Mouse (Mus musculus): ENCODE data around the gene Fgf3. TPM values are rescaled to one million over a fixed set of nuclear protein-coding genes. Genes with fewer than 3 reads are reported as not detected.
"Not testable (repeated sequence)": the region's sequence is repeated elsewhere in the genome, so short reads cannot be mapped to it uniquely, and the experiment has no call there.

Fgf3 gene
- polyA plus RNA-seq, 1 experiment from 2014 or later, result 2.9 TPM

GRCm38 (mm10) chr7:144862712-144863111 is 24.8 kb downstream of the Fgf3 start:
- Histone ChIP-seq H3K4me3 (no peak overlapping the region), H3K9me3 (replicated peaks) (no peaks in the 10 kb centered on the region), H3K4me1 (peaks cover 25% of the 10 kb centered on the region), H3K36me3 (no peaks in the 10 kb centered on the region), H3K27me3 (ENCODE audit: low read depth, poor library complexity, severe bottlenecking) (peaks cover 99% of the 10 kb centered on the region), H3K27ac (replicated peaks) (no peak overlapping the region)
- no peak for DNase-seq (ENCODE audit: low spot score)
- 3% methylated on average over 18 of the region's 18 CpGs for WGBS

- Histone ChIP-seq H3K9me3 (replicated peaks) (no peaks in the 10 kb centered on the region), H3K4me3 (no peak overlapping the region), H3K27me3 (ENCODE audit: low read depth, poor library complexity, severe bottlenecking) (peaks cover 94% of the 10 kb centered on the region), H3K4me1 (peaks cover 25% of the 10 kb centered on the region), H3K27ac (replicated peaks) (no peak overlapping the region), H3K36me3 (no peaks in the 10 kb centered on the region)
- WGBS, result under 1% methylated on average over 11 of the region's 11 CpGs
- DNase-seq (ENCODE audit: low spot score), result peak; percentile 37
Measured at GRCm38 (mm10) chr7:144863196-144863595, 25.3 kb downstream of the Fgf3 start.

- H3K27me3 ChIP-seq (ENCODE audit: low read depth, poor library complexity, severe bottlenecking), result peaks cover 86% of the 10 kb centered on the region
- H3K9me3 ChIP-seq (replicated peaks), result no peaks in the 10 kb centered on the region
- DNase-seq (ENCODE audit: low spot score), result no peak
- no peak overlapping the region for H3K27ac ChIP-seq (replicated peaks)
- H3K4me3 ChIP-seq, result no peak overlapping the region
- H3K36me3 ChIP-seq, result no peaks in the 10 kb centered on the region
- peaks cover 25% of the 10 kb centered on the region for H3K4me1 ChIP-seq
- WGBS, result 52% methylated on average over 3 of the region's 3 CpGs
Measured at GRCm38 (mm10) chr7:144864160-144864670, 26.3 kb downstream of the Fgf3 start.

GRCm38 (mm10) chr7:144867161-144867560 is 29.3 kb downstream of the Fgf3 start:
- Histone ChIP-seq H3K36me3 (no peaks in the 10 kb centered on the region), H3K27ac (replicated peaks) (no peak overlapping the region), H3K27me3 (ENCODE audit: low read depth, poor library complexity, severe bottlenecking) (peaks cover 67% of the 10 kb centered on the region), H3K4me3 (no peak overlapping the region), H3K9me3 (replicated peaks) (no peaks in the 10 kb centered on the region), H3K4me1 (peaks cover 11% of the 10 kb centered on the region)
- no peak for DNase-seq (ENCODE audit: low spot score)
- 74% methylated on average over 4 of the region's 4 CpGs for WGBS

- no peak overlapping the region for H3K4me3 ChIP-seq
- peaks cover 62% of the 10 kb centered on the region for H3K27me3 ChIP-seq (ENCODE audit: low read depth, poor library complexity, severe bottlenecking)
- 79% methylated on average over 8 of the region's 8 CpGs for WGBS
- H3K36me3 ChIP-seq, result no peaks in the 10 kb centered on the region
- H3K4me1 ChIP-seq, result peaks cover 7% of the 10 kb centered on the region; the same call in 1 of the 2 replicates
- DNase-seq (ENCODE audit: low spot score), result no peak
- no peak overlapping the region for H3K27ac ChIP-seq (replicated peaks)
- H3K9me3 ChIP-seq (replicated peaks), result no peaks in the 10 kb centered on the region
Measured at GRCm38 (mm10) chr7:144867602-144868001, 29.7 kb downstream of the Fgf3 start.

- H3K4me3 ChIP-seq, result no peak overlapping the region
- H3K27ac ChIP-seq (replicated peaks), result 0 out of 2 replicates have a peak overlapping the region, but pooled peaks have one; percentile 10
- peaks cover 49% of the 10 kb centered on the region for H3K27me3 ChIP-seq (ENCODE audit: low read depth, poor library complexity, severe bottlenecking)
- no peaks in the 10 kb centered on the region for H3K9me3 ChIP-seq (replicated peaks)
- 66% methylated on average over 4 of the region's 4 CpGs for WGBS
- peaks cover 14% of the 10 kb centered on the region for H3K4me1 ChIP-seq
- DNase-seq (ENCODE audit: low spot score), result no peak
- no peaks in the 10 kb centered on the region for H3K36me3 ChIP-seq
Measured at GRCm38 (mm10) chr7:144872420-144872819, 34.5 kb downstream of the Fgf3 start.

GRCm38 (mm10) chr7:144873160-144873559 is 35.3 kb downstream of the Fgf3 start:
- peaks cover 46% of the 10 kb centered on the region for H3K27me3 ChIP-seq (ENCODE audit: low read depth, poor library complexity, severe bottlenecking)
- H3K4me1 ChIP-seq, result peaks cover 14% of the 10 kb centered on the region
- 70% methylated on average over 4 of the region's 4 CpGs for WGBS
- H3K9me3 ChIP-seq (replicated peaks), result no peaks in the 10 kb centered on the region
- H3K27ac ChIP-seq (replicated peaks), result no peak overlapping the region
- DNase-seq (ENCODE audit: low spot score), result no peak
- H3K36me3 ChIP-seq, result no peaks in the 10 kb centered on the region
- no peak overlapping the region for H3K4me3 ChIP-seq

GRCm38 (mm10) chr7:144874226-144874625 is 36.3 kb downstream of the Fgf3 start:
- no peak for DNase-seq (ENCODE audit: low spot score)
- Histone ChIP-seq H3K36me3 (no peaks in the 10 kb centered on the region), H3K4me3 (no peak overlapping the region), H3K9me3 (replicated peaks) (no peaks in the 10 kb centered on the region), H3K27me3 (ENCODE audit: low read depth, poor library complexity, severe bottlenecking) (peaks cover 46% of the 10 kb centered on the region), H3K27ac (replicated peaks) (no peak overlapping the region), H3K4me1 (peaks cover 14% of the 10 kb centered on the region)
- 73% methylated on average over 4 of the region's 4 CpGs for WGBS

GRCm38 (mm10) chr7:144878401-144878800 is 40.5 kb downstream of the Fgf3 start:
- no peak for DNase-seq (ENCODE audit: low spot score)
- Histone ChIP-seq H3K27me3 (ENCODE audit: low read depth, poor library complexity, severe bottlenecking) (peaks cover 40% of the 10 kb centered on the region), H3K4me3 (no peak overlapping the region), H3K36me3 (no peaks in the 10 kb centered on the region), H3K4me1 (peaks cover 14% of the 10 kb centered on the region), H3K9me3 (replicated peaks) (no peaks in the 10 kb centered on the region), H3K27ac (replicated peaks) (no peak overlapping the region)
- WGBS, result 94% methylated on average over 1 of the region's 1 CpGs

GRCm38 (mm10) chr7:144883106-144883505 is 45.2 kb downstream of the Fgf3 start:
- 72% methylated on average over 2 of the region's 2 CpGs for WGBS
- H3K27ac ChIP-seq (replicated peaks), result no peak overlapping the region

GRCm38 (mm10) chr7:144887672-144888071 is 49.8 kb downstream of the Fgf3 start:
- H3K9me3 ChIP-seq (replicated peaks), result no peaks in the 10 kb centered on the region
- H3K4me3 ChIP-seq, result no peak overlapping the region
- peaks cover 18% of the 10 kb centered on the region for H3K4me1 ChIP-seq
- H3K27ac ChIP-seq (replicated peaks), result no peak overlapping the region; the same call in 1 of the 2 replicates
- no peaks in the 10 kb centered on the region for H3K36me3 ChIP-seq
- H3K27me3 ChIP-seq (ENCODE audit: low read depth, poor library complexity, severe bottlenecking), result peaks cover 25% of the 10 kb centered on the region
- DNase-seq (ENCODE audit: low spot score), result no peak
- 88% methylated on average over 2 of the region's 2 CpGs for WGBS

More at GRCm38 (mm10) chr7:144883106-144883505, 45.2 kb downstream of the Fgf3 start:
- no peak for DNase-seq (ENCODE audit: low spot score)
- H3K36me3 ChIP-seq, result no peaks in the 10 kb centered on the region
- no peaks in the 10 kb centered on the region for H3K4me1 ChIP-seq
- no peak overlapping the region for H3K4me3 ChIP-seq
- H3K27me3 ChIP-seq (ENCODE audit: low read depth, poor library complexity, severe bottlenecking), result peaks cover 9% of the 10 kb centered on the region
- no peaks in the 10 kb centered on the region for H3K9me3 ChIP-seq (replicated peaks)

GRCm38 (mm10) chr7:144888564-144889299 is 50.8 kb downstream of the Fgf3 start:
- DNase-seq (ENCODE audit: low spot score), result peak; percentile 42
- Histone ChIP-seq H3K4me1 (peaks cover 18% of the 10 kb centered on the region), H3K27me3 (ENCODE audit: low read depth, poor library complexity, severe bottlenecking) (peaks cover 25% of the 10 kb centered on the region), H3K27ac (replicated peaks) (peak overlapping the region; percentile 67), H3K4me3 (peak overlapping the region; percentile 19; the same call in 1 of the 2 replicates), H3K9me3 (replicated peaks) (no peaks in the 10 kb centered on the region), H3K36me3 (no peaks in the 10 kb centered on the region)
- 6% methylated on average over 18 of the region's 18 CpGs for WGBS

- DNase-seq (ENCODE audit: low spot score); H3K9me3 ChIP-seq (replicated peaks); H3K27ac ChIP-seq (replicated peaks); H3K36me3 ChIP-seq; H3K4me3 ChIP-seq: not testable (repeated sequence)
- peaks cover 37% of the 10 kb centered on the region for H3K27me3 ChIP-seq (ENCODE audit: low read depth, poor library complexity, severe bottlenecking)
- WGBS, result 100% methylated on average over 1 of the region's 1 CpGs
- peaks cover 36% of the 10 kb centered on the region for H3K4me1 ChIP-seq
Measured at GRCm38 (mm10) chr7:144890661-144891060, 52.8 kb downstream of the Fgf3 start.

All from midbrain, embryonic 10.5 days (tissue).